Mouse (Mus musculus) natural killer cell, adult 2 months (primary cell): ENCODE data around the gene Serpina1b.
"Not testable (repeated sequence)": the region's sequence is repeated elsewhere in the genome, so short reads cannot be mapped to it uniquely, and the experiment has no call there.

ENCODE experiments used
- DNase-seq, 2 experiments: peaks; one replicate each; pipeline ENCODE4 v3.0.0; 2022; ENCODE audit warnings: low spot score in 2 of 2

Serpina1b gene

DNA sequence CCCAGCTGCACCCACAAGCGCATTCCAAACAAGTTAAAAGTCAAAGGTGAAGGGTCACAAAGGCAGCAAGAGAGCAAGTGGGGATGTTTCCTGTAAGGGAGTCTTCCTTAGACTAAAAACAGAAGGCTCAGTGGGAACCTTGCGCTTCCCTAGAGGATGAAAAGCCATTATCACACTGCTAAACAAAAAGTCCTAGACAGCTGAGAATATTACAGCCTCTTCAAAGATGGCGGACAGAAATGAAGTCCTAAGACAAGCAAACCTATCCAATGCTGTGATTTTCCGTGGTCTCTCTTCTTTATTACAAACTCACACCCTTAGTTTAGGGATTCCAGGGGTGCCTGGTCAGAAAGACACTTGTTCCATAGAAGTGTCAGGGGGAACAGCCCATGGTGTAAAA is at the start of gene Serpina1b:
Gene Serpina1b, minus strand, starts transcription at position 101 of the 400 bp plus-strand sequence.
- DNase-seq = not testable (repeated sequence)

DNA sequence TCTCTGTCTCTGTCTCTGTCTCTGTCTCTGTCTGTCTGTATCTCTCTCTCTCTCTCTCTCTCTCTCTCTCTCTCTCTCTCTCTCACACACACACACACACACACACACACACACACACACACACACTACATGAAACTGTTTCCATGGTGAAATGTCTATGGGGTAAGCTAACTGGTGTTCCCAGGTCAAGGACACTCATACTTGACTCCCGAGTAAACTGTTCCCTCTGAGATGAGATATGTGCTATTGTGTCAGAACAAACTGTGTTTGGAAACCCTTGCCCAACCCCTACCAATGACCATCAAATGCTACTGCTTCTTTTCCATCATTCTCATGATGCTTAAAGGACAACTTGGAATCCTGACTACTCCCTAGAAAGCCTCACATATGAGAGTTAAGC is 36.7 kb upstream of the Serpina1b start:
- not testable (repeated sequence) for DNase-seq

DNA sequence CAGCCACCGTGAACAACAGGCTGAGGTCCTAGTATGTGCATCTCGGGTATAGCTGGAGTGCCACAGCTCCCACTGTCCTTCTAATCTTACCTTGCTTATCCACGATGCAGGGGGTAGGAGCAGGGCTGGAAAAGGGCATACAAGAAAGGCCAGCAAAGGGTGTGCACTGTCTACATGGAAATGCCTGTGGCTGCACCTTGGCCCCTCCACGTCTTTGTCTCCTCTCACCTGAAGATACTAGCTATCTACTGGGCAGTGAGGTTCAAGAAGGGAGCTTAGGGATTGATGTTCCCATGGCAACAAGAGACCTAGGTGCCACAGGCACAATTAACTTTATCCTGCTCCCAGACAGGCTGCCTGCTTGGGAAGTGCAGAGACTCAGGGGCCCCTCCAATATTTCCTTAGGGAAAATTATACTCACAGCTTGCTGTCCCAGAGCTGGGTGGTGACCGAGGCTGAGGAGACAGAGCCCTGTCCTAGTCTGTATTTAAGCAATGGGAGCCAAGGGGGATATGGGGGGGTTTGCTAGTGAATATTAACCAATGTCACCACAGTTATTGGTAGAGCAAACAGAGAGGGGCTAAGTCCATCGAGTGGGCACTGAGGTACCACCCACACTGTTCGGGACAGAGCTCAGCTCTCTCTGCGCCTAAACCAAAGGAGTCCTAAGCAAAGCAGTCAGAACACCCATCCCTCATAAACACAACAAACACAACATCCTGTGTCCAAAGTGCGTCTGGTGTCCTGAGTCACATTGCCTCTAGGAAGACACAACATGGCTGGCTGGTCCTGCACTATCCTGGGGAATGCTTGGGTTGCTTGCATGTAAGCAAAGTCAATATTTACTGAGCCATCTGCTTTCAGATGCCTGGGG is 33.2 kb upstream of the Serpina1b start, which contains the start of gene Serpina1a:
Gene Serpina1a, minus strand, starts transcription at position 462 of the 874 bp plus-strand sequence.
- not testable (repeated sequence) for DNase-seq

DNA sequence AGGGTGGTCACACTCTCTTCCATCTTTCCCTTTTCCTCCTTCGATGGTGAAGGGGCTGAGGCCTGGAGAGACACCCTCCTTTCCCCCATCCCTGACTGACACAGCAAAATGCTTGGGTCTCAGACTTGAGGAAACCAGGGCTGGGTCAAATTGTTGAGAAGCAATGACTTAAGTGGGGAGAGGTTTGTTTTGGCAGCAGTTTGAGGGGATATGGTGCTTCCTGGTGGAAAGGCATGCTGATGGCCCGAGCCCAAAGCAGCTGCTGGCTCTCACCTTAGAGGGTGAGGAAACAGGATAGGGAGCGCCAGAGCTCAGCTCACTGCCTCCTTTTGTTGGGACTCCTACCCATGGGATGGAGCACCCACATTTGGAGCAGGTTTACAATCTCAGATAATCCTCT is 30.8 kb upstream of the Serpina1b start:
- no peak for DNase-seq

DNA sequence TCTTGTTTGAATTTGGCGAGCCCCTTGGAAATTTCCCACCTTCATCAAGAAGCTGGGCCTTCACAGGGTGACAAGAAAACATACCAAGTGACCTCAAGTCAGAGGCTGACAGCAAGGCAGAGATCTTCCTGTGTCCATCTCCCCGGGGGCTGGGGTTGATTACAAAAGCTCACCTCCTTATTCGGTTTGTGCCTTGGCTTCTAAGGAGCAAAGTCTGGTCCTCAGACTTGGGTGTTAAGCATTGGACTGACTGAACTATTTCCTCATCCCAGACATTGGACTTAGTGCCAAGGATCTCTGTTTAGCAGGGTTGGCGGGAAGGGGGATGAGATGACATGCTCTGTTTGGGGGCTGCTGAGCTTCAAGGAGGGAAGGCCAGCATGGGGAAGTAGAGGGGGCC is 30.4 kb upstream of the Serpina1b start:
- not testable (repeated sequence) for DNase-seq

DNA sequence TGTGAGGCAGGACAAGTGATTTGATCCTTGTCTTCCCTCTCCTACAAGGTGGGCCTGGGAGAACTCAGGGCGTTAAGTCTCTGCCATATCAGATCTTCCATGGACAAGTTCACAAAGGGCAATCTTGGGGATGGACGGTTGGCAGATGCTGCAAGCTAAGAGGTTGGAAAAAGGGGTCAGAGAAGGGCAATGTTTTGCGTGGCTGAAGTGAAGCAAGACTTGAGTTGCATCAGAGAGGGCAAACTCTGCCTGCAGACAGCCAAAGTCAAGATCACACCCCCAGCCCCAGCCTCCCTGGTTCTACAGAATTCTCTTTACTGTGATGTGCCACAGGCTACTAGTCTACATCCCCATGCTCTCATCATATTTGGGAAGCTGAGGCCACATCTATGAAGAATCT is 29.4 kb upstream of the Serpina1b start:
- DNase-seq = not testable (repeated sequence)

DNA sequence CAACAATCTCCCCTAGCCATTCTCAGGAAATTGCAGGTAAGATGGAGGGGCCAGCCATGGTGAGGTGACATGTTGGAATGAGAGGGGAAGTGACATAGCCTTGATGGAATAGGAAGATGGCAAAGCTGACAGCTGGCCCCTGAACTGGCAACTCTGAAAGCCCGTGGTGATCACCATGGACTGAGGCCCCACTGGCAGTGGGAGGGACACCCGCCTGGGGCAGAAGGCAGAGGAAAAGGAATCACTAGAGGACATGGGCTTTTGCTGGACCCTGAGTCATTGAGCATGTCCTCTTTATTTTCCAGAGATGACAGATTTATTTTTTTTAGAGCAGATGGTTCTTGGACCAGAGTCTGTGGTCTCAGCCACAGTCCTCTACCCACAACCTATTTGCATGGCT is 22.9 kb upstream of the Serpina1b start:
- not testable (repeated sequence) for DNase-seq

DNA sequence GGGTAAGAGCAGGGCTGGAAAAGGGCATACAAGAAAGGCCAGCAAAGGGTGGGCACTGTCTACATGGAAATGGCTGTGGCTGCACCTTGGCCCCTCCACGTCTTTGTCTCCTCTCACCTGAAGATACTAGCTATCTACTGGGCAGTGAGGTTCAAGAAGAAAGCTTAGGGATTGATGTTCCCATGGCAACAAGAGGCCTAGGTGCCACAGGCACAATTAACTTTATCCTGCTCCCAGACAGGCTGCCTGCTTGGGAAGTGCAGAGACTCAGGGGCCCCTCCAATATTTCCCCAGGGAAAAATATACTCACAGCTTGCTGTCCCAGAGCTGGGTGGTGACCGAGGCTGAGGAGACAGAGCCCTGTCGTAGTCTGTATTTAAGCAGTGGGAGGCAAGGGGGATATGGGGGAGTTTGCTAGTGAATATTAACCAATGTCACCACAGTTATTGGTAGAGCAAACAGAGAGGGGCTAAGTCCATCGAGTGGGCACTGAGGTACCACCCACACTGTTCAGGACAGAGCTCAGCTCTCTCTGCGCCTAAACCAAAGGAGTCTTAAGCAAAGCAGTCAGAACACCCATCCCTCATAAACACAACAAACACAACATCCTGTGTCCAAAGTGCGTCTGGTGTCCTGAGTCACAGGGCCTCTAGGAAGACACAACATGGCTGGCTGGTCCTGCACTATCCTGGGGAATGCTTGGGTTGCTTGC is 2.4 kb downstream of the Serpina1b start:
- not testable (repeated sequence) for DNase-seq

DNA sequence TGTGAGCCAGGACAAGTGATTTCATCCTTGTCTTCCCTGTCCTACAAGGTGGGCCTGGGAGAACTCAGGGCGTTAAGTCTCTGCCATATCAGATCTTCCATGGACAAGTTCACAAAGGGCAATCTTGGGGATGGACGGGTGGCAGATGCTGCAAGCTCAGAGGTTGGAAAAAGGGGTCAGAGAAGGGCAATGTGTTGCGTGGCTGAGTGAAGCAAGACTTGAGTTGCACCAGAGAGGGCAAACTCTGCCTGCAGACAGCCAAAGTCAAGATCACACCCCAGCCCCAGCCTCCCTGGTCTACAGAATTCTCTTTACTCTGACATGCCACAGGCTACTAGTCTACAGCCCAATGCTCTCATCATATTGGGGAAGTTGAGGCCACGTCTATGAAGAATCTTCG is 6.3 kb downstream of the Serpina1b start:
- DNase-seq = not testable (repeated sequence)

DNA sequence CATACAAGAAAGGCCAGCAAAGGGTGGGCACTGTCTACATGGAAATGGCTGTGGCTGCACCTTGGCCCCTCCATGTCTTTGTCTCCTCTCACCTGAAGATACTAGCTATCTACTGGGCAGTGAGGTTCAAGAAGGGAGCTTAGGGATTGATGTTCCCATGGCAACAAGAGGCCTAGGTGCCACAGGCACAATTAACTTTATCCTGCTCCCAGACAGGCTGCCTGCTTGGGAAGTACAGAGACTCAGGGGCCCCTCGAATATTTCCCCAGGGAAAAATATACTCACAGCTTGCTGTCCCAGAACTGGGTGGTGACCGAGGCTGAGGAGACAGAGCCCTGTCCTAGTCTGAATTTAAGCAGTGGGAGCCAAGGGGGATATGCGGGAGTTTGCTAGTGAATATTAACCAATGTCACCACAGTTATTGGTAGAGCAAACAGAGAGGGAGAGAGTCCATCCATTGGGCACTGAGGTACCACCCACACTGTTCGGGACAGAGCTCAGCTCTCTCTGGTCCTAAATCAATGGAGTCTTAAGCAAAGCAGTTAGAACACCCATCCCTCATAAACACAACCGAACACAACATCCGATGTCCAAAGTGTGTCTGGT is 56.8 kb downstream of the Serpina1b start, which contains the start of gene Serpina1d:
Gene Serpina1d, minus strand, starts transcription at position 347 of the 606 bp plus-strand sequence.
- not testable (repeated sequence) for DNase-seq

DNA sequence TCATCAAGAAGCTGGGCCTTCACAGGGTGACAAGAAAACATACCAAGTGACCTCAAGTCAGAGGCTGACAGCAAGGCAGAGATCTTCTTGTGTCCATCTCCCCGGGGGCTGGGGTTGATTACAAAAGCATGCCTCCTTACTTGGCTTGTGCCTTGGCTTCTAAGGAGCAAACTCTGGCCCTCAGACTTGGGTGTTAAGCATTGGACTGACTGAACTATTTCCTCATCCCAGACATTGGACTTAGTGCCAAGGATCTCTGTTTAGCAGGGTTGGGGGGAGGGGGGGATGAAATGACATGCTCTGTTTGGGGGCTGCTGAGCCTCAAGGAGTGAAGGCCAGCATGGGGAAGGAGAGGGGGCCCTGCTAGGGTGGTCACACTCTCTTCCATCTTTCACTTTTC is 59.6 kb downstream of the Serpina1b start:
- not testable (repeated sequence) for DNase-seq

DNA sequence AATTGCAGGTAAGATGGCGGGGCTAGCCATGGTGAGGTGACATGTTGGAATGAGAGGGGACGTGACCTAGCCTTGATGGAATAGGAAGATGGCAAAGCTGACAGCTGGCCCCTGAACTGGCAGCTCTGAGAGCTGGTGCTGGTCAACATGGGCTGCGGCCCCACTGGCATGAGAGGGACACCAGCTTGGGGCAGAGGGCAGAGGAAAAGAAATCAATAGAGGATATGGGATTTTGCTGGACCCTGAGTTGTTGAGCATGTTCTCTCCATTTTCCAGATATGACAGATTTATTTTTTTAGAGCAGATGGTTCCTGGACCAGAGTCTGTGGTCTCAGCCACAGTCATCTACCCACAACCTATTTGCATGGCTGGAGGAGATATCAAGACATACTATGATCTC is 67.1 kb downstream of the Serpina1b start:
- DNase-seq = not testable (repeated sequence)

DNA sequence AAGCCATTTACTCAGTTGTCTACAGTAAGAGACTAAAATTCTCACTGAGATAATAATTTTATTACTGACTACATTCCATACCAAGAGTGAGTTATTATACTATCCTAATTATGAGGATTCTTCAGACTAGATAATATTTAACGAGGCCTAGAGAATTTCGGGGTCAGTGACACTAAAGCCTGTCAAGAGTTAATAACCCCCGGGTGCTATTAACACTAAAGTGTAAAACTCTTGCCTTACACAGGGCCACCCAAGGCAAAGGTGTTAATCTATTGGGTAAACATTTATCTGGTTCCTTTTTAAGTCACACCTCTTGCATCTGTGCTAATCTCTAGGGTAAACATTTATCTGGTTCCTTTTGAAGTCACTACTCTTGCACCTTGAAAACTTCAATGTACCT is 69.9 kb downstream of the Serpina1b start:
- not testable (repeated sequence) for DNase-seq

DNA sequence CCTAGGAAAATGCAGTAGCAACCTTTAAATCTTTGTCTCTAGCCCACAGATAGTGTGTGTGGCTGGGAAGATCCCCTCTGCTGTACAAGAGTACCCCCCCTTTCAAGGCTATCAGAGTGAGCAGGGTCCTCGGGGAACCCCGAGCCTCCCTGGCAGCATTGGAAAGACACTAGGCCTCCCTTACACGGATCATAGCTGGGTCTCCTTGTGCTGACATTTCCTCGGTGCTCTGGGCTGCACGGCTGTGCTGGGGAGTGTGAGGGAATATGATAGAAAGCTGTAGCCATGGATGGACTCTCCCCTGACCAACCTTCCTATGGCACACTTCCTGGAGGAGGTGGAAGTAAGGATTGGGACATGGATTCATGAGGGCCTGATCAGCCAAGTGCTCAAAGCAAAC is 84.2 kb downstream of the Serpina1b start:
- not testable (repeated sequence) for DNase-seq

DNA sequence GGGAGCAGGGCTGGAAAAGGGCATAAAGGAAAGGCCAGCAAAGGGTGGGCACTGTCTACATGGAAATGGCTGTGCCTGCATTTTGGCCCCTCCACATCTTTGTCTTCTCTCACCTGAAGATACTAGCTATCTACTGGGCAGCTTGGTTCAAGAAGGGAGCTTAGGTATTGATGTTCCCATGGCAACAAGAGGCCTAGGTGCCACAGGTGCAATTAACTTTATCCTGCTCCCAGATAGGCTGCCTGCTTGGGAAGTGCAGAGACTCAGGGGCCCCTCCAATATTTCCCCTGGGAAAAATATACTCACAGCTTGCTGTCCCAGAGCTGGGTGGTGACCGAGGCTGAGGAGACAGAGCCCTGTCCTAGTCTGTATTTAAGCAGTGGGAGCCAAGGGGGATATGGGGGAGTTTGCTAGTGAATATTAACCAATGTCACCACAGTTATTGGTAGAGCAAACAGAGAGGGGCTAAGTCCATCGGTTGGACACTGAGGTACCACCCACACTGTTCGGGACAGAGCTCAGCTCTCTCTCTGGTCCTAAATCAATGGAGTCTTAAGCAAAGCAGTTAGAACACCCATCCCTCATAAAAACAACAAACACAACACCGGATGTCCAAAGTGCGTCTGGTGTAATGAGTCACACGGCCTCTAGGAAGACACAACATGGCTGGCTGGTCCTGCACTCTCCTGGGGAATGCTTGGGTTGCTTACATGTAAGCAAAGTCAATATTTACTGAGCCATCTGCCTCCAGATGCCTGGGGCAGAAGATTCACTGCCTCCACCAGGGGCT is 92.2 kb downstream of the Serpina1b start:
- not testable (repeated sequence) for DNase-seq

DNA sequence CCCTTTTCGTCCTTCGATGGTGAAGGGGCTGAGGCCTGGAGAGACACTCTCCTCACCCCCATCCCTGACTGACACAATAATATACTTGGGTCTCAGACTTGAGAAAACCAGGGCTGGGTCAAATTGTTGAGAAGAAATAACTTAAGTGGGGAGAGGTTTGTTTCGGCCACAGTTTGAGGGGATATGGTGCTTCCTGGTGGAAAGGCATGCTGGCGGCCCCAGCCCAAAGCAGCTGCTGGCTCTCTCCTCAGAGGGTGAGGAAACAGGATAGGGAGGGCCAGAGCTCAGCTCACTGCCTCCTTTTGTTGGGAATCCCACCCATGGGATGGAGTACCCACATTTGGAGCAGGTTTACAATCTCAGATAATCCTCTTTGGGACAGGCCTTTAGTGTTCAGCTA is 94.6 kb downstream of the Serpina1b start:
- not testable (repeated sequence) for DNase-seq

DNA sequence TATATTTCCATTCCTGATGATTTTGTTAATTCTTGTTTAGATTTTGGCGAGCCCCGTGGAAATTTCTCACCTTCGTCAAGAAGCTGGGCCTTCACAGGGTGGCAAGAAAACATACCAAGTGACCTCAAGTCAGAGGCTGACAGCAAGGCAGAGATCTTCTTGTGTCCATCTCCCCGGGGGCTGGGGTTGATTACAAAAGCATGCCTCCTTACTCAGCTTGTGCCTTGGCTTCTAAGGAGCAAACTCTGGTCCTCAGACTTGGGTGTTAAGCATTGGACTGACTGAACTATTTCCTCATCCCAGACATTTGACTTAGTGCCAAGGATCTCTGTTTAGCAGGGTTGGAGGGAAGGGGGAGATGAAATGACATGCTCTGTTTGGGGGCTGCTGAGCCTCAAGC is 95.1 kb downstream of the Serpina1b start:
- not testable (repeated sequence) for DNase-seq

DNA sequence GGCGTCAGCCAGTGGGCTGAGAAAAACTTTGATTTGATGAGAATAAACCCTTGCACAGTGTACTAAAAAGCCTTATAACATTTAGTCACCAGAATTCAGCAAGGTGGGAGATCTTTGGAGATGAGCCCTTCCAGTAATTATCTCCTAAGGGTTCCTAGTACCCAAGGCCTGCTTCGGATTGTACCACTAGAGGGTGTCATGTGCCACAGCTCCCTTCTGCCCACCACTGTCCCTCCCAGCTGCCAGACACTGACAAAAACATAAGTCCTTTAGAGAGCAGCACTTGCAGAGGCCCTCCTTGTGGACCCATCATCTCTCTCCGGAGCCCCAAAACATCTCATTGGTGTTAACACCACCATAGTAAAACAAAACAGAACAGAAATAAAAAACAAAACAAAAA is 118.6 kb downstream of the Serpina1b start:
- no peak for DNase-seq

DNA sequence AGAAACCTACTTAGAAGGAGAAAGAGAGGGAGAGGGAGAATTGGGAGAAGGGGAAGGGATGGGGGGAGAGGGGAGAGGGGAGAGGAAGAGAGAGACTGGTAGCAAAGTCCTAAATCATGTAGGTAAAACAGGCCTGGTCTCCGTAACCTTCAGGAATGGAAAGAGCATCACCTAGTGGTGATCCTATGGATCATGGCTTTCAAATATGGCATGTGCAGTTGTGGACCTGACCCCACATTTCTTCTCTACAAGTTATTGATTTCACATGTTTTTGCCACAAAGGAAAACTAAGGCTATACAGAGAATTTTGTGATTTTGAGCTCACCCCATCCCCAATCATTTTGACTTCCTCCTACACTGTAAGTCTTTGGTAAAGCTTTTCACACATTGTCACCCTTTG is 119.8 kb downstream of the Serpina1b start:
- no peak for DNase-seq

DNA sequence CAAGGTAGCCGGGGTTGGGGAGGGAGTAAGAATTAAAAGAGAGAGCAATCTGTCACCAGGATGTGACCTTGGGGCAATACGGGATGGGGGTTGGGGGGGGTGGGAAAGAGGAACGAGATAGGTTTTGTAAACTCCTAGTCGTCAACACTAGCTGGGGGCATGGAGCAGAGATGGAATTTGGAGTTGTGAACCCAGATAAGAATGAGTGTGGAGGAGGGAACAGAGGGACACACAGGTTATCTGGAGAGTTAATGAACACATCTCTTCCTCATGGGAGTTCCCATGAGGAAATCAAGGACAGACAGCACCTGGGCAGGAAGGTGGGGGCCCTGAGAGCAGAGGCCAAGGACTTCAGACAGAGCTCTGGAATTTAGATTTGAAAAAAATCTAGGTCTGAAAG is 124.1 kb downstream of the Serpina1b start:
- no peak for DNase-seq

DNA sequence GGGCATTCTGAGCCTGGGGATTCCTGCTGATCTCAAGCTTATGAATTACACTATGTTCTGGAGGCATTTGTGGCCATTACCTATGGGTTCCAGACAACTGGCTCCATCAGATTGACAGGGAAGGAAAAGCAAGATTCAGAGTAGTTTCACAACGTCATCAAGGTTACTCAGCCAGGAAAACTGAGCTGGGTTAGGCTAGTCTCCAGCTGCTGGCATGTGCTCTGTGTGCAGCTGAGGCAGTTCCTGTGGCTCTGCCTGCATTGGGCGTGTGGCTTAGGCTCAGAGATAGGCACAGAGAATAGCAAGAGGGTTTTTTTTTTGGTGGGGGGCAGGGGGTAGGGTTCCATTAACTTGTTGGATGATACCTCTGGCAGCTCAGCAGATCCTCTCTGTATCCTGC is 124.6 kb downstream of the Serpina1b start:
- no peak for DNase-seq
